Mouse (Mus musculus): ENCODE measurements around the gene Tapt1.
"Not testable (repeated sequence)": the region's sequence is repeated elsewhere in the genome, so short reads cannot be mapped to it uniquely, and the experiment has no call there.

Tapt1 gene

GRCm38 (mm10) chr5:44127487-44127886 is 98.9 kb downstream of the Tapt1 start:
- no peak for DNase-seq (ENCODE audit: low spot score in 2 of 2)

GRCm38 (mm10) chr5:44126574-44126973 is 99.9 kb downstream of the Tapt1 start:
- DNase-seq (ENCODE audit: low spot score in 2 of 2) = not testable (repeated sequence)

All from right cerebral cortex, adult 2 months (tissue).